Mouse (Mus musculus) forebrain, embryonic 14.5 days (tissue): ENCODE data around the gene Ralgapa1. TPM values are rescaled to one million over a fixed set of nuclear protein-coding genes. Genes with fewer than 3 reads are reported as not detected.

Experiments
- ATAC-seq: fragments of 200-750 bp; cut with Nextera tagmentation; 2 replicates; pipeline ENCODE4 v1.8.0; 2017; ENCODE audit warnings: mild to moderate bottlenecking, moderate library complexity
- DNase-seq: peaks from one replicate; pipeline ENCODE4 v3.0.0-alpha.2; 2015; ENCODE audit warnings: low spot score
- H3K27ac ChIP-seq: fragments of 300-500 bp; sonication (generic); 2 replicates; pipeline ENCODE4 v1.5.1; 2014; ENCODE audit warnings: low read depth, mild to moderate bottlenecking, control low read depth, low read length, moderate library complexity
- H3K27me3 ChIP-seq: fragments of 300-500 bp; sonication (generic); replicated peaks from 2 replicates; pipeline ENCODE4 v1.6.1; 2014; ENCODE audit warnings: low read length, control low read depth, mixed read lengths; ENCODE audit not compliant: control insufficient read depth, insufficient read depth
- H3K36me3 ChIP-seq: fragments of 300-500 bp; sonication (generic); 2 replicates; pipeline ENCODE4 v1.6.1; 2014; ENCODE audit warnings: low read length, control low read depth; ENCODE audit not compliant: control insufficient read depth, insufficient read depth
- H3K4me1 ChIP-seq: fragments of 300-500 bp; sonication (generic); 2 replicates; pipeline ENCODE4 v1.6.1; 2014; ENCODE audit warnings: antibody characterized with exemption, low read length, control low read depth; ENCODE audit not compliant: control insufficient read depth, insufficient read depth
- H3K4me2 ChIP-seq: fragments of 300-500 bp; sonication (generic); 2 replicates; pipeline ENCODE4 v1.6.1; 2014; ENCODE audit warnings: mild to moderate bottlenecking, control low read depth, low read length
- H3K4me3 ChIP-seq: fragments of 300-500 bp; sonication (generic); 2 replicates; pipeline ENCODE4 v1.5.1; 2014; ENCODE audit warnings: low read depth, low read length, control low read depth
- H3K9ac ChIP-seq: fragments of 300-500 bp; sonication (generic); 2 replicates; pipeline ENCODE4 v1.6.1; 2014; ENCODE audit warnings: mild to moderate bottlenecking, low read length, control low read depth, moderate library complexity
- H3K9me3 ChIP-seq: fragments of 300-500 bp; sonication (generic); replicated peaks from 2 replicates; pipeline ENCODE4 v1.6.1; 2016; ENCODE audit warnings: low read length, control low read depth, mixed read lengths; ENCODE audit not compliant: control insufficient read depth
- WGBS: fragments of 180-500 bp; shearing (Covaris S2); extraction: QIAGEN DNeasy Blood & Tissue Kit; methylation state at CpG from one replicate; pipeline ENCODE4 v1.1.7; 2014; 5-methylcytosine and 5-hydroxymethylcytosine counted together
- polyA plus RNA-seq: library from polyadenylated mRNA; unstranded; fragments of >200 nt; fragmentation: Nextera tagmentation; extraction: Ambion mirVana; gene quantifications from 2 replicates; pipeline ENCODE4 v1.2.1, GENCODE M21; 2014

Gene Ralgapa1
- polyA plus RNA-seq, 1 experiment from 2014 or later = 16.6 TPM

- whole genome bisulfite sequencing = 24% methylated on average over 4 of the region's 4 CpGs
- Histone ChIP-seq H3K27ac (no peak overlapping the region), H3K4me1 (peaks cover 7% of the 10 kb centered on the region), H3K9me3 (no peaks in the 10 kb centered on the region), H3K36me3 (no peaks in the 10 kb centered on the region), H3K4me2 (no peak overlapping the region), H3K4me3 (no peak overlapping the region), H3K27me3 (no peaks in the 10 kb centered on the region), H3K9ac (no peak overlapping the region)
- DNase-seq (peak; percentile 19), ATAC-seq (no peak)
Observed at GRCm38 (mm10) chr12:55626711-55627110, 194.3 kb downstream of the Ralgapa1 start.

- Histone ChIP-seq H3K4me2 (no peak overlapping the region), H3K36me3 (no peaks in the 10 kb centered on the region), H3K27me3 (no peaks in the 10 kb centered on the region), H3K27ac (no peak overlapping the region), H3K9ac (no peak overlapping the region), H3K4me3 (no peak overlapping the region), H3K9me3 (no peaks in the 10 kb centered on the region), H3K4me1 (peaks cover 7% of the 10 kb centered on the region)
- ATAC-seq (no peak), DNase-seq (no peak)
- 59% methylated on average over 5 of the region's 5 CpGs for WGBS
Observed at GRCm38 (mm10) chr12:55623254-55623653, 197.7 kb downstream of the Ralgapa1 start.

GRCm38 (mm10) chr12:55622615-55623245 lies 198.2 kb downstream of the Ralgapa1 start:
- Histone ChIP-seq H3K27ac (no peak overlapping the region), H3K9me3 (no peaks in the 10 kb centered on the region), H3K4me1 (peaks cover 7% of the 10 kb centered on the region), H3K4me2 (no peak overlapping the region), H3K27me3 (no peaks in the 10 kb centered on the region), H3K4me3 (no peak overlapping the region), H3K36me3 (no peaks in the 10 kb centered on the region), H3K9ac (no peak overlapping the region)
- ATAC-seq = peak; percentile 90
- peak; percentile 86 for DNase-seq
- 11% methylated on average over 3 of the region's 3 CpGs for WGBS

- Histone ChIP-seq H3K4me3 (no peak overlapping the region), H3K27ac (no peak overlapping the region), H3K9ac (no peak overlapping the region), H3K36me3 (no peaks in the 10 kb centered on the region), H3K9me3 (no peaks in the 10 kb centered on the region), H3K4me2 (no peak overlapping the region), H3K27me3 (no peaks in the 10 kb centered on the region), H3K4me1 (peaks cover 7% of the 10 kb centered on the region)
- ATAC-seq (peak; percentile 49; the same call in 1 of the 2 replicates), DNase-seq (peak; percentile 59)
- 17% methylated on average over 2 of the region's 2 CpGs for WGBS
Observed at GRCm38 (mm10) chr12:55620321-55620720, 200.6 kb downstream of the Ralgapa1 start.

- 80% methylated on average over 2 of the region's 2 CpGs for WGBS
- H3K4me1 ChIP-seq = no peaks in the 10 kb centered on the region
- no peak overlapping the region for H3K9ac ChIP-seq
- H3K27ac ChIP-seq = no peak overlapping the region
- H3K4me3 ChIP-seq = no peak overlapping the region
- H3K27me3 ChIP-seq = no peaks in the 10 kb centered on the region
- no peaks in the 10 kb centered on the region for H3K9me3 ChIP-seq
- H3K36me3 ChIP-seq = no peaks in the 10 kb centered on the region
- DNase-seq (no peak), ATAC-seq (no peak)
- no peak overlapping the region for H3K4me2 ChIP-seq
Observed at GRCm38 (mm10) chr12:55610812-55611211, 210.2 kb downstream of the Ralgapa1 start.

- Histone ChIP-seq H3K27ac (no peak overlapping the region), H3K36me3 (no peaks in the 10 kb centered on the region; the same call in 1 of the 2 replicates), H3K4me1 (no peaks in the 10 kb centered on the region), H3K27me3 (no peaks in the 10 kb centered on the region), H3K9me3 (no peaks in the 10 kb centered on the region), H3K4me2 (no peak overlapping the region), H3K4me3 (no peak overlapping the region), H3K9ac (no peak overlapping the region)
- no peak; the same call in 1 of the 2 replicates for ATAC-seq
- 15% methylated on average over 4 of the region's 4 CpGs for WGBS
- no peak for DNase-seq
Observed at GRCm38 (mm10) chr12:55607902-55608301, 213.1 kb downstream of the Ralgapa1 start.

GRCm38 (mm10) chr12:55604411-55604810 lies 216.6 kb downstream of the Ralgapa1 start:
- Histone ChIP-seq H3K36me3 (no peaks in the 10 kb centered on the region; the same call in 1 of the 2 replicates), H3K4me3 (no peak overlapping the region), H3K9me3 (no peaks in the 10 kb centered on the region), H3K27me3 (peaks cover 20% of the 10 kb centered on the region), H3K9ac (no peak overlapping the region), H3K4me1 (no peaks in the 10 kb centered on the region; the same call in 1 of the 2 replicates), H3K4me2 (no peak overlapping the region), H3K27ac (no peak overlapping the region)
- 81% methylated on average over 3 of the region's 3 CpGs for WGBS
- no peak for DNase-seq
- ATAC-seq = no peak

GRCm38 (mm10) chr12:55600503-55600994 lies 220.4 kb downstream of the Ralgapa1 start:
- no peak for DNase-seq
- H3K4me1 ChIP-seq = peaks cover 5% of the 10 kb centered on the region
- no peak overlapping the region for H3K9ac ChIP-seq
- peaks cover 46% of the 10 kb centered on the region for H3K27me3 ChIP-seq
- ATAC-seq = no peak; the same call in 1 of the 2 replicates
- 4% methylated on average over 42 of the region's 42 CpGs for WGBS
- H3K9me3 ChIP-seq = no peaks in the 10 kb centered on the region
- H3K27ac ChIP-seq = no peak overlapping the region
- no peaks in the 10 kb centered on the region; the same call in 1 of the 2 replicates for H3K36me3 ChIP-seq
- peak overlapping the region; percentile 93 for H3K4me2 ChIP-seq
- peak overlapping the region; percentile 48 for H3K4me3 ChIP-seq
